Mouse (Mus musculus) liver, embryonic 11.5 days (tissue): ENCODE data around the gene Gtf3c1. TPM values are rescaled to one million over a fixed set of nuclear protein-coding genes. Genes with fewer than 3 reads are reported as not detected.

Experiments used
- ATAC-seq: fragments of 200-750 bp; cut with Nextera tagmentation; replicated peaks from 2 replicates; pipeline ENCODE4 v1.8.0; 2017; ENCODE audit warnings: moderate number of reproducible peaks, mild to moderate bottlenecking, moderate TSS enrichment, moderate library complexity; ENCODE audit not compliant: low FRiP score
- DNase-seq: peaks from one replicate; pipeline ENCODE4 v3.0.0-alpha.2; 2017; ENCODE audit warnings: low spot score
- H3K27ac ChIP-seq: fragments of 300-500 bp; sonication (generic); 2 replicates; pipeline ENCODE4 v1.5.1; 2014; ENCODE audit warnings: mild to moderate bottlenecking, low read depth, low read length, control low read depth
- H3K27me3 ChIP-seq: fragments of 300-500 bp; sonication (generic); replicated peaks from 2 replicates; pipeline ENCODE4 v1.6.1; 2014; ENCODE audit warnings: low read length, mixed read lengths; ENCODE audit not compliant: control insufficient read depth, insufficient read depth
- H3K36me3 ChIP-seq: fragments of 300-500 bp; sonication (generic); 2 replicates; pipeline ENCODE4 v1.6.1; 2014; ENCODE audit warnings: mild to moderate bottlenecking, low read length, moderate library complexity, mixed read lengths; ENCODE audit not compliant: control insufficient read depth, insufficient read depth
- H3K4me1 ChIP-seq: fragments of 300-500 bp; sonication (generic); replicated peaks from 2 replicates; pipeline ENCODE4 v1.6.1; 2014; ENCODE audit warnings: low read length, mixed read lengths; ENCODE audit not compliant: control insufficient read depth, insufficient read depth
- H3K4me2 ChIP-seq: fragments of 300-500 bp; sonication (generic); 2 replicates; pipeline ENCODE4 v1.6.1; 2014; ENCODE audit warnings: mild to moderate bottlenecking, control low read depth, moderate library complexity
- H3K4me3 ChIP-seq: fragments of 300-500 bp; sonication (generic); 2 replicates; pipeline ENCODE4 v1.5.1; 2014; ENCODE audit warnings: low read depth, low read length, control low read depth
- H3K9ac ChIP-seq: fragments of 300-500 bp; sonication (generic); 2 replicates; pipeline ENCODE4 v1.6.1; 2014; ENCODE audit warnings: low read depth, low read length, control low read depth
- H3K9me3 ChIP-seq: fragments of 300-500 bp; sonication (generic); 2 replicates; pipeline ENCODE4 v1.6.1; 2016; ENCODE audit warnings: low read length, inconsistent platforms, mixed read lengths; ENCODE audit not compliant: control insufficient read depth
- WGBS: fragments of 180-500 bp; shearing (Covaris S2); extraction: QIAGEN DNeasy Blood & Tissue Kit; methylation state at CpG from one replicate; pipeline ENCODE4 v1.1.7; 2014; 5-methylcytosine and 5-hydroxymethylcytosine counted together
- polyA plus RNA-seq: library from polyadenylated mRNA; unstranded; fragments of >200 nt; fragmentation: Nextera tagmentation; extraction: Ambion mirVana; gene quantifications from 2 replicates; pipeline ENCODE4 v1.2.1, GENCODE M21; 2014

Gtf3c1 gene
- 28.3 and 28.8 TPM in 2 replicates for polyA plus RNA-seq

- ATAC-seq = peak; percentile 98
- peak within 1 kb of the TSS; percentile 84 for H3K27ac ChIP-seq
- H3K4me2 ChIP-seq = peak within 1 kb of the TSS; percentile 95
- no peaks in the 10 kb centered on the region for H3K9me3 ChIP-seq
- peak within 1 kb of the TSS; percentile 95 for H3K4me3 ChIP-seq
- H3K36me3 ChIP-seq = peaks cover 15% of the 10 kb centered on the region
- H3K27me3 ChIP-seq = no peaks in the 10 kb centered on the region
- H3K4me1 ChIP-seq = peaks cover 23% of the 10 kb centered on the region
- DNase-seq = peak; percentile 97
- WGBS = under 1% methylated on average over 45 of the region's 45 CpGs
- H3K9ac ChIP-seq = peak within 1 kb of the TSS; percentile 98
Measured at GRCm38 (mm10) chr7:125707593-125708022, at the start of gene Gtf3c1, which contains the start of gene D430042O09Rik. Gene Gtf3c1, minus strand, starts transcription at chr7:125707780. Gene D430042O09Rik, plus strand, starts transcription at chr7:125707888.

GRCm38 (mm10) chr7:125756806-125757205, 49.2 kb upstream of the Gtf3c1 start:
- no peak overlapping the region for H3K27ac ChIP-seq
- no peaks in the 10 kb centered on the region for H3K4me1 ChIP-seq
- ATAC-seq (no peak), DNase-seq (no peak)
- H3K4me3 ChIP-seq = no peak overlapping the region
- no peaks in the 10 kb centered on the region for H3K36me3 ChIP-seq
- no peak overlapping the region for H3K4me2 ChIP-seq
- H3K9me3 ChIP-seq = no peaks in the 10 kb centered on the region
- H3K9ac ChIP-seq = no peak overlapping the region
- 42% methylated on average over 6 of the region's 6 CpGs for WGBS
- no peaks in the 10 kb centered on the region for H3K27me3 ChIP-seq

GRCm38 (mm10) chr7:125753326-125753715, 45.7 kb upstream of the Gtf3c1 start:
- Histone ChIP-seq H3K36me3 (no peaks in the 10 kb centered on the region), H3K4me3 (no peak overlapping the region), H3K4me2 (no peak overlapping the region), H3K9me3 (no peaks in the 10 kb centered on the region), H3K9ac (no peak overlapping the region), H3K27me3 (no peaks in the 10 kb centered on the region), H3K27ac (no peak overlapping the region), H3K4me1 (no peaks in the 10 kb centered on the region)
- DNase-seq (no peak), ATAC-seq (no peak)
- 76% methylated on average over 3 of the region's 3 CpGs for WGBS

GRCm38 (mm10) chr7:125752699-125753325, 45.2 kb upstream of the Gtf3c1 start:
- H3K4me2 ChIP-seq = no peak overlapping the region
- H3K27me3 ChIP-seq = no peaks in the 10 kb centered on the region
- no peak overlapping the region for H3K9ac ChIP-seq
- H3K4me1 ChIP-seq = no peaks in the 10 kb centered on the region
- WGBS = 82% methylated on average over 7 of the region's 7 CpGs
- H3K27ac ChIP-seq = no peak overlapping the region
- H3K9me3 ChIP-seq = no peaks in the 10 kb centered on the region
- ATAC-seq = no peak
- no peak for DNase-seq
- no peak overlapping the region for H3K4me3 ChIP-seq
- H3K36me3 ChIP-seq = no peaks in the 10 kb centered on the region

- 44% methylated on average over 3 of the region's 3 CpGs for WGBS
- DNase-seq = no peak
- H3K9ac ChIP-seq = no peak overlapping the region
Measured at GRCm38 (mm10) chr7:125748186-125748585, 40.6 kb upstream of the Gtf3c1 start.

GRCm38 (mm10) chr7:125747316-125747690, 39.7 kb upstream of the Gtf3c1 start:
- ATAC-seq (peak; percentile 44), DNase-seq (peak; percentile 37)
- Histone ChIP-seq H3K4me3 (no peak overlapping the region), H3K27me3 (no peaks in the 10 kb centered on the region), H3K27ac (no peak overlapping the region), H3K9me3 (no peaks in the 10 kb centered on the region), H3K4me2 (no peak overlapping the region), H3K4me1 (no peaks in the 10 kb centered on the region), H3K9ac (no peak overlapping the region), H3K36me3 (no peaks in the 10 kb centered on the region)
- 58% methylated on average over 7 of the region's 7 CpGs for WGBS

More at GRCm38 (mm10) chr7:125748186-125748585, 40.6 kb upstream of the Gtf3c1 start:
- H3K27me3 ChIP-seq = no peaks in the 10 kb centered on the region
- no peaks in the 10 kb centered on the region for H3K9me3 ChIP-seq
- H3K4me3 ChIP-seq = no peak overlapping the region
- no peaks in the 10 kb centered on the region for H3K36me3 ChIP-seq
- H3K4me2 ChIP-seq = no peak overlapping the region
- no peaks in the 10 kb centered on the region for H3K4me1 ChIP-seq
- ATAC-seq = 0 out of 2 replicates have a peak, but pooled peaks have one; percentile 6
- no peak overlapping the region for H3K27ac ChIP-seq

GRCm38 (mm10) chr7:125746621-125747315, 39.2 kb upstream of the Gtf3c1 start:
- H3K4me3 ChIP-seq = no peak overlapping the region
- ATAC-seq (peak; percentile 55; the same call in 1 of the 2 replicates), DNase-seq (no peak)
- no peaks in the 10 kb centered on the region for H3K36me3 ChIP-seq
- no peaks in the 10 kb centered on the region for H3K4me1 ChIP-seq
- H3K4me2 ChIP-seq = no peak overlapping the region
- H3K27me3 ChIP-seq = no peaks in the 10 kb centered on the region
- no peaks in the 10 kb centered on the region for H3K9me3 ChIP-seq
- no peak overlapping the region for H3K9ac ChIP-seq
- H3K27ac ChIP-seq = no peak overlapping the region
- WGBS = 62% methylated on average over 2 of the region's 2 CpGs

GRCm38 (mm10) chr7:125744774-125745173, 37.2 kb upstream of the Gtf3c1 start:
- Histone ChIP-seq H3K4me2 (no peak overlapping the region), H3K27me3 (no peaks in the 10 kb centered on the region), H3K36me3 (no peaks in the 10 kb centered on the region), H3K9me3 (no peaks in the 10 kb centered on the region), H3K4me3 (no peak overlapping the region), H3K27ac (no peak overlapping the region), H3K9ac (no peak overlapping the region), H3K4me1 (no peaks in the 10 kb centered on the region)
- ATAC-seq = no peak
- no peak for DNase-seq
- 77% methylated on average over 1 of the region's 1 CpGs for WGBS
